Mouse (Mus musculus) liver, embryonic 14.5 days (tissue): ENCODE data around the gene Mab21l2. TPM values are rescaled to one million over a fixed set of nuclear protein-coding genes. Genes with fewer than 3 reads are reported as not detected.

Experiments
- ATAC-seq: fragments of 200-750 bp; cut with Nextera tagmentation; 2 replicates; pipeline ENCODE4 v1.8.0; 2017; ENCODE audit warnings: moderate number of reproducible peaks, mild to moderate bottlenecking, moderate library complexity; ENCODE audit not compliant: insufficient read depth
- DNase-seq, 3 experiments: peaks; one replicate each; pipeline ENCODE4 v3.0.0-alpha.2; 2012 to 2013; ENCODE audit warnings: low read depth in 3 of 3, low spot score in 3 of 3
- H3K27ac ChIP-seq: fragments of 300-500 bp; sonication (generic); 2 replicates; pipeline ENCODE4 v1.5.1; 2014; ENCODE audit warnings: moderate library complexity, mild to moderate bottlenecking, control low read depth, inconsistent platforms
- H3K27me3 ChIP-seq: fragments of 300-500 bp; sonication (generic); 2 replicates; pipeline ENCODE4 v1.6.1; 2014; ENCODE audit warnings: mild to moderate bottlenecking, low read length, moderate library complexity; ENCODE audit not compliant: control insufficient read depth, insufficient read depth
- H3K36me3 ChIP-seq: fragments of 300-500 bp; sonication (generic); replicated peaks from 2 replicates; pipeline ENCODE4 v1.6.1; 2014; ENCODE audit warnings: low read depth; ENCODE audit not compliant: control insufficient read depth, insufficient read depth
- H3K4me1 ChIP-seq, 2 experiments: fragments of 200-500 bp in 1 of 2; fragments of 300-500 bp in 1 of 2; sonication (generic) in 1 of 2; replicated peaks; 2 replicates each; pipeline ENCODE4 v1.6.1; 2012 to 2014; ENCODE audit warnings: antibody characterized with exemption in 1 of 2, inconsistent platforms in 1 of 2, low read length in 1 of 2; ENCODE audit not compliant: control insufficient read depth in 2 of 2, insufficient read depth in 2 of 2
- H3K4me2 ChIP-seq: fragments of 300-500 bp; sonication (generic); 2 replicates; pipeline ENCODE4 v1.6.1; 2014; ENCODE audit warnings: low read depth, mild to moderate bottlenecking, control low read depth, moderate library complexity
- H3K4me3 ChIP-seq, 2 experiments: fragments of 200-500 bp in 1 of 2; fragments of 300-500 bp in 1 of 2; sonication (generic) in 1 of 2; 2 replicates each; pipeline ENCODE4 v1.5.1; 2012 to 2014; ENCODE audit warnings: low read depth in 2 of 2, low read length in 2 of 2, mild to moderate bottlenecking in 2 of 2, control low read depth in 1 of 2, inconsistent platforms in 1 of 2, moderate library complexity in 1 of 2; ENCODE audit not compliant: insufficient read depth in 1 of 2
- H3K9ac ChIP-seq: fragments of 300-500 bp; sonication (generic); replicated peaks from 2 replicates; pipeline ENCODE4 v1.6.1; 2014; ENCODE audit warnings: mild to moderate bottlenecking, control low read depth, moderate library complexity
- H3K9me3 ChIP-seq: fragments of 300-500 bp; sonication (generic); 2 replicates; pipeline ENCODE4 v1.6.1; 2016; ENCODE audit warnings: low read length, mixed read lengths; ENCODE audit not compliant: control insufficient read depth
- CTCF ChIP-seq: IDR thresholded peaks from 2 replicates; pipeline ENCODE4 v1.5.1; 2016; ENCODE audit warnings: antibody characterized with exemption, low read depth, control low read depth
- EP300 ChIP-seq: IDR thresholded peaks from 2 replicates; pipeline ENCODE4 v1.6.1; 2016; ENCODE audit warnings: antibody characterized with exemption, low read depth
- WGBS: fragments of 180-500 bp; shearing (Covaris S2); extraction: QIAGEN DNeasy Blood & Tissue Kit; methylation state at CpG from one replicate; pipeline ENCODE4 v1.1.7; 2014; ENCODE audit not compliant: insufficient replicate concordance; 5-methylcytosine and 5-hydroxymethylcytosine counted together
- polyA plus RNA-seq, 2 experiments: library from polyadenylated mRNA; depleted of rRNA in 1 of 2; stranded (reverse) in 1 of 2; unstranded in 1 of 2; fragments of >200 nt; fragmentation: Nextera tagmentation in 1 of 2; extraction: Ambion mirVana in 1 of 2; gene quantifications; 2 replicates each; pipeline versions ENCODE4 v1.2.1 to v1.2.3; 2012 to 2014

Gene Mab21l2
- polyA plus RNA-seq, 2 experiments: 0.15 to 0.31 TPM

- no peak overlapping the region for H3K27ac ChIP-seq
- 71% methylated on average over 3 of the region's 3 CpGs for WGBS
These were observed 25.4 kb downstream of the Mab21l2 start for GRCm38 (mm10) chr3:86522880-86523505.

GRCm38 (mm10) chr3:86518506-86519109 is 29.8 kb downstream of the Mab21l2 start:
- no peaks in the 10 kb centered on the region for H3K36me3 ChIP-seq
- H3K4me1 ChIP-seq: no peaks in the 10 kb centered on the region
- TF ChIP-seq CTCF (no peak), EP300 (no peak)
- H3K27ac ChIP-seq: no peak overlapping the region
- no peaks in the 10 kb centered on the region for H3K9me3 ChIP-seq
- WGBS: 67% methylated on average over 2 of the region's 2 CpGs
- ATAC-seq: no peak
- H3K27me3 ChIP-seq: no peaks in the 10 kb centered on the region
- DNase-seq: no peak
- H3K4me2 ChIP-seq: no peak overlapping the region
- no peak overlapping the region for H3K4me3 ChIP-seq
- H3K9ac ChIP-seq: no peak overlapping the region

More at GRCm38 (mm10) chr3:86522880-86523505, 25.4 kb downstream of the Mab21l2 start:
- no peaks in the 10 kb centered on the region for H3K9me3 ChIP-seq
- no peaks in the 10 kb centered on the region for H3K4me1 ChIP-seq
- DNase-seq (no peak), ATAC-seq (no peak)
- H3K4me3 ChIP-seq: no peak overlapping the region
- H3K27me3 ChIP-seq: no peaks in the 10 kb centered on the region
- H3K36me3 ChIP-seq: no peaks in the 10 kb centered on the region
- no peak overlapping the region for H3K9ac ChIP-seq
- TF ChIP-seq EP300: no peak
- no peak for TF ChIP-seq CTCF
- no peak overlapping the region for H3K4me2 ChIP-seq

- Histone ChIP-seq H3K4me1 (no peaks in the 10 kb centered on the region), H3K27me3 (no peaks in the 10 kb centered on the region), H3K4me3 (no peak overlapping the region), H3K9me3 (no peaks in the 10 kb centered on the region), H3K36me3 (no peaks in the 10 kb centered on the region), H3K4me2 (no peak overlapping the region), H3K9ac (no peak overlapping the region), H3K27ac (no peak overlapping the region)
- ATAC-seq (no peak), DNase-seq (no peak)
- TF ChIP-seq CTCF (no peak), EP300 (no peak)
These were observed 47.8 kb downstream of the Mab21l2 start for GRCm38 (mm10) chr3:86500586-86500985.
